Mouse (Mus musculus) limb, embryonic 14.5 days (tissue): ENCODE results near the gene Bmp2k. TPM values are rescaled to one million over a fixed set of nuclear protein-coding genes. Genes with fewer than 3 reads are reported as not detected.

Source experiments
- ATAC-seq: fragments of 200-750 bp; cut with Nextera tagmentation; 2 replicates; pipeline ENCODE4 v1.8.0; 2017; ENCODE audit warnings: low read depth, moderate number of reproducible peaks, moderate TSS enrichment; ENCODE audit not compliant: low FRiP score
- DNase-seq: peaks from one replicate; pipeline ENCODE4 v3.0.0-alpha.2; 2015; ENCODE audit warnings: low spot score
- H3K27ac ChIP-seq: fragments of 300-500 bp; sonication (generic); replicated peaks from 2 replicates; pipeline ENCODE4 v1.5.1; 2014; ENCODE audit warnings: low read depth, mild to moderate bottlenecking, low read length, moderate library complexity, mixed read lengths
- H3K27me3 ChIP-seq: fragments of 300-500 bp; sonication (generic); 2 replicates; pipeline ENCODE4 v1.6.1; 2014; ENCODE audit warnings: low read length, mixed read lengths; ENCODE audit not compliant: control insufficient read depth, insufficient read depth
- H3K36me3 ChIP-seq: fragments of 300-500 bp; sonication (generic); 2 replicates; pipeline ENCODE4 v1.6.1; 2014; ENCODE audit warnings: mild to moderate bottlenecking, low read length, moderate library complexity, mixed read lengths; ENCODE audit not compliant: control insufficient read depth, insufficient read depth
- H3K4me1 ChIP-seq: fragments of 300-500 bp; sonication (generic); 2 replicates; pipeline ENCODE4 v1.6.1; 2014; ENCODE audit warnings: antibody characterized with exemption, low read length, mixed read lengths; ENCODE audit not compliant: control insufficient read depth, insufficient read depth
- H3K4me2 ChIP-seq: fragments of 300-500 bp; sonication (generic); replicated peaks from 2 replicates; pipeline ENCODE4 v1.6.1; 2014; ENCODE audit warnings: low read depth, mild to moderate bottlenecking, low read length, moderate library complexity; ENCODE audit not compliant: severe bottlenecking
- H3K4me3 ChIP-seq: fragments of 300-500 bp; sonication (generic); replicated peaks from 2 replicates; pipeline ENCODE4 v1.5.1; 2014; ENCODE audit warnings: low read length
- H3K9ac ChIP-seq: fragments of 300-500 bp; sonication (generic); 2 replicates; pipeline ENCODE4 v1.6.1; 2014; ENCODE audit warnings: mild to moderate bottlenecking, low read depth, low read length, moderate library complexity; ENCODE audit not compliant: severe bottlenecking
- H3K9me3 ChIP-seq: fragments of 300-500 bp; sonication (generic); 2 replicates; pipeline ENCODE4 v1.6.1; 2016; ENCODE audit warnings: low read length; ENCODE audit not compliant: control insufficient read depth
- POLR2A ChIP-seq: fragments of 200-500 bp; IDR thresholded peaks from 2 replicates; pipeline ENCODE4 v1.8.0; 2012; ENCODE audit warnings: inconsistent platforms, mild to moderate bottlenecking, moderate library complexity, borderline replicate concordance; ENCODE audit not compliant: insufficient read depth, insufficient read length; ENCODE audit errors: extremely low read depth
- WGBS: fragments of 180-500 bp; shearing (Covaris S2); extraction: QIAGEN DNeasy Blood & Tissue Kit; methylation state at CpG from one replicate; pipeline ENCODE4 v1.1.7; 2014; 5-methylcytosine and 5-hydroxymethylcytosine counted together
- polyA plus RNA-seq, 2 experiments: library from polyadenylated mRNA; depleted of rRNA in 1 of 2; stranded (reverse) in 1 of 2; unstranded in 1 of 2; fragments of >200 nt; fragmentation: Nextera tagmentation in 1 of 2; extraction: Ambion mirVana in 1 of 2; gene quantifications; 2 replicates each; pipeline versions ENCODE4 v1.2.1 to v1.2.3; 2012 to 2014

Bmp2k gene
- polyA plus RNA-seq, 2 experiments = 5.1 to 10.1 TPM

DNA sequence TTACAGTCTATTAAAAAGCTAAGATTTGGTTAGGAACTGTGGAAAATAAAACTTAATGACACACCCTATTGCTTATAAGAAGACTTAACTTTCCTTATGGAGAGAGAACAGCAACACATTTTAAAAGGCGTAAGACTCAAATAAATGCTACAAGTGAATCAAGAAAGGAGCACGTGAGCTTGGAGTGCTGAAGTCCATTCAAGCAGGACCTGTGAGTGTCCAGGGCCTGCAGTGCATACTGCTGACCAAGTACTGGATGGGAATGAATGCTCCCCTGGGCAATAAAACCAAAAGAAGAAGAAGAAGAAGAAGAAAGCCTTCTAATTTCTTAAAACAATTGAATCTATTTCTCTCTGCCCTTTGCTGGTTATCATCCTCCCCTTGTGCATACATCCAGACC lies 32.0 kb upstream of the Bmp2k start:
- H3K27ac ChIP-seq = no peak overlapping the region
- no peaks in the 10 kb centered on the region for H3K27me3 ChIP-seq
- no peaks in the 10 kb centered on the region for H3K36me3 ChIP-seq
- DNase-seq = no peak
- peaks cover 13% of the 10 kb centered on the region; the same call in 1 of the 2 replicates for H3K4me1 ChIP-seq
- H3K9ac ChIP-seq = no peak overlapping the region
- no peak overlapping the region for H3K4me2 ChIP-seq
- 49% methylated on average over 2 of the region's 2 CpGs for WGBS
- no peak overlapping the region for H3K4me3 ChIP-seq
- H3K9me3 ChIP-seq = no peaks in the 10 kb centered on the region
- no peak for TF ChIP-seq POLR2A
- ATAC-seq = no peak

DNA sequence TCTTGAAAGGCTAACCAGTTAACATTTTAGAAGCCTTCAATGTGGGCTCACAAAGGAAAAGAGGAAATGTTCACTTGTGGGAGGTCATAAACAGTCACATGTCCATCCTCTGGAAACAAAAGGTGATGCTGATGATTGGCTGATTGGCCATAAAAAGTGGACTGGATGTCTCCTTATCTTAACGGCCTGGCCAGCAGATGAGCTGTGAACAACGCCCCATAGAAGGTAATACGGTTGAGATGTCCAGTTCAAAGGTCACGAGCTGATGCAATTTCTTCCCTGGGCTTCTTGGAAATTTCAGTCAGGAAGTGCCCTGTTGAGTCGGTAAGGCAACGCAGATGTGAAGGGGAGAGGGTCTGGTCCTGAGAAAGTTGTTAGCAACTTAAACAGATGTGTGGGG lies 28.9 kb upstream of the Bmp2k start:
- WGBS = 9% methylated on average over 6 of the region's 6 CpGs
- no peak for ATAC-seq
- no peaks in the 10 kb centered on the region for H3K36me3 ChIP-seq
- no peak overlapping the region for H3K9ac ChIP-seq
- no peak overlapping the region for H3K4me3 ChIP-seq
- no peak overlapping the region for H3K4me2 ChIP-seq
- no peaks in the 10 kb centered on the region for H3K9me3 ChIP-seq
- no peaks in the 10 kb centered on the region for H3K27me3 ChIP-seq
- H3K4me1 ChIP-seq = 0 out of 2 replicates have a peak, but pooled peaks cover 5% of the 10 kb centered on the region
- DNase-seq = no peak
- no peak for TF ChIP-seq POLR2A
- no peak overlapping the region for H3K27ac ChIP-seq

DNA sequence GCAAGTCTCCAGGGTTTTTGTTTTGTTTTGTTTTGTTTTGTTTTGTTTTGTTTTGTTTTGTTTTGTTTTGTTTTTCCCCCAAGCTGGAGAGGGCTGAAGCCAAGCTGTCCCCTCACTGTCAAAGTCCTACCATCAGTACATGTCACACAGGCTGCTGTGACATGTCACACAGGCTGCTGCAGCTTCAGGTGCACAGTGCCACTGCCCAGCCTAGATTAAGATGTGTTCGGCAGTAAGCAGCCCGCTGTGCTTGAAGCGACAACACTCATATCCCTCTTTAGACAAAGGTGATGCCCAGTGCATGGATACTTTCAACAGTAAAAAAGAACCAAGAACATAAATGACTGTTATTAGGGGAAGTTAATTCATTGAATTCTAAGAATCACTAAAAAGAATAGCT lies 28.5 kb upstream of the Bmp2k start:
- no peak overlapping the region for H3K4me2 ChIP-seq
- H3K4me3 ChIP-seq = no peak overlapping the region
- DNase-seq (no peak), ATAC-seq (no peak)
- 0 out of 2 replicates have a peak, but pooled peaks cover 5% of the 10 kb centered on the region for H3K4me1 ChIP-seq
- TF ChIP-seq POLR2A = no peak
- no peaks in the 10 kb centered on the region for H3K36me3 ChIP-seq
- no peak overlapping the region for H3K9ac ChIP-seq
- no peak overlapping the region for H3K27ac ChIP-seq
- H3K9me3 ChIP-seq = no peaks in the 10 kb centered on the region
- no peaks in the 10 kb centered on the region for H3K27me3 ChIP-seq
- 32% methylated on average over 3 of the region's 3 CpGs for WGBS

DNA sequence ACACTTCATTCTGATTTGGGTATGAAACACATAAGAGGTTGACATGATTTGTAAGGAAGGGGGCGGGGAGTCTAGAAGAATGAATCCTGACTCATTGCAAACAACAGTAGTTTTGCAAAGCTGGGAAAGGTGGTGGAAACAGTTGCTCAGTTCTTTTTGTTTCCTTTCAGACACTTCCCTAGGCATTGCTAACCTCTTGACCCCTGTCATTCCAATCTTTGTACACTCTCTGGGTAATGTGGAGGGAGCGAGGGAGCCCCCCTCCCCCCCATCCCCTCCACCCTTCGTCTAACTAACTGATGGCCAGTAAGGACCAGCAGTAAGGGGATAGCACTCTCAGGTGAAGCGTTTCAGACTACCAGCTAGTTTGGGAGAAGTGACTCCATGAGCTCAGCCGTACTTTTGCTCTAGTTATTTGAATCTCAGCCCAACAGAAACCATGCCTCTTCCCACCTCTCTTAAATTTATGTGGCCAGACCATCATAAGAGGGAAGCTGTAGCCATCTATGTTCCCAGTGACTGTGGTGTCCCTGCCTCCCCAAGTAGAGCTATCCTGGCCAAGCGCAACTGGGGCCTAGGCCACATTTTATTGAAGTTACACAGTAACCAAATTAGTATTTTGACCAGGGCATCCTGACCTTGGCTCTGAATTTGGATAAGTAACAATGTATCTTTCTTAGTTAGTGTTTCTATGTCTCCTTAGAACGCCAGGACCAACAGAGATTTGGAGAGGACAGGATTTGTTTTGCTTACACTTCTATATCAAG lies 27.6 kb upstream of the Bmp2k start:
- H3K9me3 ChIP-seq = no peaks in the 10 kb centered on the region
- no peak overlapping the region for H3K9ac ChIP-seq
- no peak overlapping the region for H3K27ac ChIP-seq
- H3K27me3 ChIP-seq = no peaks in the 10 kb centered on the region
- TF ChIP-seq POLR2A = no peak
- 0 out of 2 replicates have a peak, but pooled peaks cover 5% of the 10 kb centered on the region for H3K4me1 ChIP-seq
- H3K36me3 ChIP-seq = no peaks in the 10 kb centered on the region
- WGBS = 61% methylated on average over 7 of the region's 7 CpGs
- DNase-seq (no peak), ATAC-seq (no peak)
- H3K4me3 ChIP-seq = no peak overlapping the region
- no peak overlapping the region for H3K4me2 ChIP-seq

GRCm38 (mm10) chr5:96970472-96970848 lies 27.0 kb upstream of the Bmp2k start:
- no peaks in the 10 kb centered on the region for H3K27me3 ChIP-seq
- DNase-seq = no peak
- no peaks in the 10 kb centered on the region for H3K36me3 ChIP-seq
- no peak overlapping the region for H3K9ac ChIP-seq
- H3K4me3 ChIP-seq = no peak overlapping the region
- no peak overlapping the region for H3K4me2 ChIP-seq
- H3K4me1 ChIP-seq = 0 out of 2 replicates have a peak, but pooled peaks cover 3% of the 10 kb centered on the region
- no peak for ATAC-seq
- no peak overlapping the region for H3K27ac ChIP-seq
- TF ChIP-seq POLR2A = no peak
- no peaks in the 10 kb centered on the region for H3K9me3 ChIP-seq
